Mouse (Mus musculus) heart, embryonic 16.5 days (tissue): ENCODE results near the gene Il1r1. TPM values are rescaled to one million over a fixed set of nuclear protein-coding genes. Genes with fewer than 3 reads are reported as not detected.
"Not testable (repeated sequence)": the region's sequence is repeated elsewhere in the genome, so short reads cannot be mapped to it uniquely, and the experiment has no call there.

ENCODE experiments used
- ATAC-seq: fragments of 200-750 bp; cut with Nextera tagmentation; replicated peaks from 2 replicates; pipeline ENCODE4 v1.8.0; 2017; ENCODE audit warnings: moderate number of reproducible peaks; ENCODE audit not compliant: insufficient read depth, low FRiP score; ENCODE audit errors: extremely low read depth
- H3K27ac ChIP-seq: fragments of 300-500 bp; sonication (generic); 2 replicates; pipeline ENCODE4 v1.5.1; 2014; ENCODE audit warnings: mild to moderate bottlenecking, low read length, control low read depth, moderate library complexity
- H3K27me3 ChIP-seq: fragments of 300-500 bp; sonication (generic); 2 replicates; pipeline ENCODE4 v1.6.1; 2014; ENCODE audit warnings: low read length, mixed read lengths; ENCODE audit not compliant: control insufficient read depth, insufficient read depth
- H3K36me3 ChIP-seq: fragments of 300-500 bp; sonication (generic); 2 replicates; pipeline ENCODE4 v1.6.1; 2014; ENCODE audit not compliant: control insufficient read depth, insufficient read depth
- H3K4me1 ChIP-seq: fragments of 300-500 bp; sonication (generic); 2 replicates; pipeline ENCODE4 v1.6.1; 2014; ENCODE audit warnings: low read length, mixed read lengths; ENCODE audit not compliant: control insufficient read depth, insufficient read depth
- H3K4me2 ChIP-seq: fragments of 300-500 bp; sonication (generic); 2 replicates; pipeline ENCODE4 v1.6.1; 2014; ENCODE audit warnings: low read depth, mild to moderate bottlenecking, control low read depth, low read length
- H3K4me3 ChIP-seq: fragments of 300-500 bp; sonication (generic); 2 replicates; pipeline ENCODE4 v1.5.1; 2014; ENCODE audit warnings: mild to moderate bottlenecking, control low read depth, low read length
- H3K9ac ChIP-seq: fragments of 300-500 bp; sonication (generic); 2 replicates; pipeline ENCODE4 v1.6.1; 2014; ENCODE audit warnings: low read length, control low read depth
- H3K9me3 ChIP-seq: fragments of 300-500 bp; sonication (generic); replicated peaks from 2 replicates; pipeline ENCODE4 v1.6.1; 2016; ENCODE audit warnings: low read length; ENCODE audit not compliant: control insufficient read depth
- WGBS: fragments of 180-500 bp; shearing (Covaris S2); extraction: QIAGEN DNeasy Blood & Tissue Kit; methylation state at CpG from one replicate; pipeline ENCODE4 v1.1.7; 2014; 5-methylcytosine and 5-hydroxymethylcytosine counted together
- polyA plus RNA-seq: library from polyadenylated mRNA; unstranded; fragments of >200 nt; fragmentation: Nextera tagmentation; extraction: Ambion mirVana; gene quantifications from 2 replicates; pipeline ENCODE4 v1.2.1, GENCODE M21; 2015

Gene Il1r1
- polyA plus RNA-seq, 1 experiment from 2014 or later, result 8.1 TPM

- peaks cover 4% of the 10 kb centered on the region; the same call in 1 of the 2 replicates for H3K4me1 ChIP-seq
- H3K36me3 ChIP-seq, result 0 out of 2 replicates have a peak, but pooled peaks cover 3% of the 10 kb centered on the region
- H3K4me3 ChIP-seq, result no peak overlapping the region
- H3K9ac ChIP-seq, result no peak overlapping the region
- no peaks in the 10 kb centered on the region for H3K9me3 ChIP-seq
- H3K27me3 ChIP-seq, result no peaks in the 10 kb centered on the region
- H3K27ac ChIP-seq, result no peak overlapping the region
- no peak for ATAC-seq
- 57% methylated on average over 5 of the region's 5 CpGs for WGBS
- no peak overlapping the region for H3K4me2 ChIP-seq
Observed at GRCm38 (mm10) chr1:40283995-40284394, 59.1 kb downstream of the Il1r1 start.

- no peak for ATAC-seq
- Histone ChIP-seq H3K4me1 (0 out of 2 replicates have a peak, but pooled peaks cover 2% of the 10 kb centered on the region), H3K36me3 (peaks cover 4% of the 10 kb centered on the region; the same call in 1 of the 2 replicates), H3K9me3 (no peaks in the 10 kb centered on the region), H3K9ac (no peak overlapping the region), H3K27ac (no peak overlapping the region), H3K4me2 (no peak overlapping the region), H3K4me3 (no peak overlapping the region), H3K27me3 (no peaks in the 10 kb centered on the region)
- 79% methylated on average over 12 of the region's 12 CpGs for WGBS
Observed at GRCm38 (mm10) chr1:40290489-40291255, 65.8 kb downstream of the Il1r1 start.

- WGBS, result 87% methylated on average over 2 of the region's 2 CpGs
- H3K4me2 ChIP-seq, result no peak overlapping the region
- H3K36me3 ChIP-seq, result peaks cover 4% of the 10 kb centered on the region; the same call in 1 of the 2 replicates
- H3K27me3 ChIP-seq, result no peaks in the 10 kb centered on the region
- no peak overlapping the region for H3K9ac ChIP-seq
- 0 out of 2 replicates have a peak, but pooled peaks cover 2% of the 10 kb centered on the region for H3K4me1 ChIP-seq
- no peak overlapping the region for H3K27ac ChIP-seq
- no peak overlapping the region for H3K4me3 ChIP-seq
- H3K9me3 ChIP-seq, result no peaks in the 10 kb centered on the region
- ATAC-seq, result no peak
Observed at GRCm38 (mm10) chr1:40292231-40292630, 67.4 kb downstream of the Il1r1 start.

- Histone ChIP-seq H3K4me3 (no peak overlapping the region), H3K36me3 (peaks cover 4% of the 10 kb centered on the region; the same call in 1 of the 2 replicates), H3K27me3 (no peaks in the 10 kb centered on the region), H3K27ac (no peak overlapping the region), H3K9me3 (no peaks in the 10 kb centered on the region), H3K4me1 (no peaks in the 10 kb centered on the region), H3K9ac (no peak overlapping the region), H3K4me2 (no peak overlapping the region)
- WGBS, result 96% methylated on average over 7 of the region's 7 CpGs
- ATAC-seq, result no peak
Observed at GRCm38 (mm10) chr1:40293891-40294290, 69.0 kb downstream of the Il1r1 start.

GRCm38 (mm10) chr1:40294824-40295223 is 69.9 kb downstream of the Il1r1 start:
- no peaks in the 10 kb centered on the region for H3K27me3 ChIP-seq
- H3K9ac ChIP-seq, result no peak overlapping the region
- H3K9me3 ChIP-seq, result no peaks in the 10 kb centered on the region
- 74% methylated on average over 9 of the region's 9 CpGs for WGBS
- no peak for ATAC-seq
- H3K36me3 ChIP-seq, result peaks cover 4% of the 10 kb centered on the region; the same call in 1 of the 2 replicates
- no peak overlapping the region for H3K27ac ChIP-seq
- H3K4me1 ChIP-seq, result no peaks in the 10 kb centered on the region
- H3K4me2 ChIP-seq, result no peak overlapping the region
- H3K4me3 ChIP-seq, result no peak overlapping the region

GRCm38 (mm10) chr1:40298053-40298452 is 73.2 kb downstream of the Il1r1 start:
- H3K27me3 ChIP-seq, result no peaks in the 10 kb centered on the region
- H3K4me1 ChIP-seq, result no peaks in the 10 kb centered on the region
- no peak overlapping the region for H3K4me2 ChIP-seq
- H3K9me3 ChIP-seq, result no peaks in the 10 kb centered on the region
- no peak overlapping the region for H3K9ac ChIP-seq
- no peak for ATAC-seq
- no peak overlapping the region for H3K27ac ChIP-seq
- 82% methylated on average over 2 of the region's 2 CpGs for WGBS
- H3K36me3 ChIP-seq, result peaks cover 4% of the 10 kb centered on the region; the same call in 1 of the 2 replicates
- H3K4me3 ChIP-seq, result no peak overlapping the region

GRCm38 (mm10) chr1:40303179-40303866 is 78.4 kb downstream of the Il1r1 start:
- no peak overlapping the region for H3K4me2 ChIP-seq
- 62% methylated on average over 7 of the region's 7 CpGs for WGBS
- no peak overlapping the region for H3K4me3 ChIP-seq
- no peaks in the 10 kb centered on the region for H3K9me3 ChIP-seq
- H3K27ac ChIP-seq, result no peak overlapping the region
- no peak overlapping the region for H3K9ac ChIP-seq
- H3K36me3 ChIP-seq, result no peaks in the 10 kb centered on the region
- ATAC-seq, result no peak
- no peaks in the 10 kb centered on the region for H3K4me1 ChIP-seq
- H3K27me3 ChIP-seq, result no peaks in the 10 kb centered on the region

GRCm38 (mm10) chr1:40304321-40304720 is 79.4 kb downstream of the Il1r1 start:
- H3K9me3 ChIP-seq, H3K9ac ChIP-seq: not testable (repeated sequence)
- WGBS, result 84% methylated on average over 4 of the region's 4 CpGs

GRCm38 (mm10) chr1:40306111-40306510 is 81.2 kb downstream of the Il1r1 start:
- Histone ChIP-seq H3K9me3 (no peaks in the 10 kb centered on the region), H3K4me2 (no peak overlapping the region), H3K9ac (no peak overlapping the region), H3K27ac (no peak overlapping the region), H3K4me3 (no peak overlapping the region), H3K4me1 (no peaks in the 10 kb centered on the region), H3K36me3 (no peaks in the 10 kb centered on the region), H3K27me3 (no peaks in the 10 kb centered on the region)
- no peak for ATAC-seq
- 88% methylated on average over 2 of the region's 2 CpGs for WGBS

More at GRCm38 (mm10) chr1:40304321-40304720, 79.4 kb downstream of the Il1r1 start:
- not testable (repeated sequence) for ATAC-seq, H3K4me2 ChIP-seq, H3K27ac ChIP-seq, H3K4me3 ChIP-seq, H3K36me3 ChIP-seq, H3K27me3 ChIP-seq, H3K4me1 ChIP-seq
